Mouse (Mus musculus): ENCODE measurements at regions not wholly inside any gene's neighbourhood (a gene's known extent, or its start where the extent isn't known, plus 50 kb on each side); places are given as distances from the start of the nearest gene placed in this dataset.

- no peaks in the 10 kb centered on the region for H3K79me2 ChIP-seq (ENCODE audit: control insufficient read depth, insufficient read depth)
- no peak overlapping the region for H3ac ChIP-seq (ENCODE audit: control insufficient read depth, insufficient read length, low read depth)
- no peak for TF ChIP-seq FOSL1 (IDR thresholded peaks at IDR 0.05; ENCODE audit: insufficient read depth, low read length, poor library complexity, severe bottlenecking)
- H3K36me3 ChIP-seq (ENCODE audit: control insufficient read depth, insufficient read depth) = no peaks in the 10 kb centered on the region
- H3K27me3 ChIP-seq (ENCODE audit: control insufficient read depth, insufficient read depth, insufficient read length) = no peaks in the 10 kb centered on the region
- H3K79me3 ChIP-seq (ENCODE audit: low read depth) = no peaks in the 10 kb centered on the region
- H3K4me3 ChIP-seq (ENCODE audit: insufficient read depth, poor library complexity, severe bottlenecking) = no peak overlapping the region
Measured at GRCm38 (mm10) chr4:89469406-89469805, 158.6 kb upstream of the Cdkn2b start.

GRCm38 (mm10) chr4:89466766-89467165 lies 155.9 kb upstream of the Cdkn2b start:
- no peaks in the 10 kb centered on the region for H3K36me3 ChIP-seq (ENCODE audit: control insufficient read depth, insufficient read depth)
- TF ChIP-seq FOSL1 (IDR thresholded peaks at IDR 0.05; ENCODE audit: insufficient read depth, low read length, poor library complexity, severe bottlenecking) (no peak), CEBPB (IDR thresholded peaks at IDR 0.05; ENCODE audit: low read depth) (no peak), USF1 (IDR thresholded peaks at IDR 0.05; ENCODE audit: low read depth) (no peak), CTCF (IDR thresholded peaks at IDR 0.05; ENCODE audit: control insufficient read depth, insufficient read depth, insufficient read length) (no peak), MAX (IDR thresholded peaks at IDR 0.05) (no peak), MYOG (IDR thresholded peaks at IDR 0.05; ENCODE audit: control insufficient read depth, extremely low read depth, insufficient read length) (no peak), MYOD1 (IDR thresholded peaks at IDR 0.05; ENCODE audit: control insufficient read depth, insufficient read length, low read depth) (no peak)
- no peaks in the 10 kb centered on the region for H3K79me3 ChIP-seq (ENCODE audit: low read depth)

DNA sequence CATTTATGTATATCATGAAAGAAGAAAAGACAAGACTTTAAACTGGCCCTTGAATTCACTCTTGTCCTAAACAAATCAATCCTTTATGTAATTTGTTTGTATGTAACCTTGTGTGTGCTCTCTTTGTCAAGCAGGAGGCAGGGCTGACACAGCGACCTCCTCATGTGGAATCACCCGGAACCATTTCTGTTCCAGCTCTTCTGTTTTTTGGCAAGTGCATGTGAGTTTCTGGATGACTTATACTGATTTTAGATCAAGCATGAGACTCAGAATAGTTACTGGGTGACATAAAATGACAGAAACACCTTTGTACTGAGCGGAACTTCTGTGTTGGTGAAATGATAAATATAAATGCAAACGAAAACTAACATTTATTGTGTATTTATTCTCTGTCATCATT lies 152.3 kb upstream of the Cdkn2b start:
- no peak overlapping the region for H3ac ChIP-seq (ENCODE audit: control insufficient read depth, insufficient read length, low read depth)

More at GRCm38 (mm10) chr4:89466766-89467165, 155.9 kb upstream of the Cdkn2b start:
- no peak overlapping the region for H3K4me3 ChIP-seq (ENCODE audit: insufficient read depth, poor library complexity, severe bottlenecking)
- no peaks in the 10 kb centered on the region for H3K27me3 ChIP-seq (ENCODE audit: control insufficient read depth, insufficient read depth, insufficient read length)
- H3ac ChIP-seq (ENCODE audit: control insufficient read depth, insufficient read length, low read depth) = no peak overlapping the region
- H3K79me2 ChIP-seq (ENCODE audit: control insufficient read depth, insufficient read depth) = no peaks in the 10 kb centered on the region

GRCm38 (mm10) chr4:89460170-89460762 lies 149.4 kb upstream of the Cdkn2b start:
- Histone ChIP-seq H3K4me3 (ENCODE audit: insufficient read depth, poor library complexity, severe bottlenecking) (no peak overlapping the region), H3K36me3 (ENCODE audit: control insufficient read depth, insufficient read depth) (no peaks in the 10 kb centered on the region), H3K79me2 (ENCODE audit: control insufficient read depth, insufficient read depth) (no peaks in the 10 kb centered on the region), H3K79me3 (ENCODE audit: low read depth) (no peaks in the 10 kb centered on the region), H3K27me3 (ENCODE audit: control insufficient read depth, insufficient read depth, insufficient read length) (no peaks in the 10 kb centered on the region), H3ac (ENCODE audit: control insufficient read depth, insufficient read length, low read depth) (no peak overlapping the region)
- TF ChIP-seq FOSL1 (IDR thresholded peaks at IDR 0.05; ENCODE audit: insufficient read depth, low read length, poor library complexity, severe bottlenecking) (no peak), USF1 (IDR thresholded peaks at IDR 0.05; ENCODE audit: low read depth) (no peak), MYOG (IDR thresholded peaks at IDR 0.05; ENCODE audit: control insufficient read depth, extremely low read depth, insufficient read length) (no peak), CTCF (IDR thresholded peaks at IDR 0.05; ENCODE audit: control insufficient read depth, insufficient read depth, insufficient read length) (no peak), MYOD1 (IDR thresholded peaks at IDR 0.05; ENCODE audit: control insufficient read depth, insufficient read length, low read depth) (no peak), CEBPB (IDR thresholded peaks at IDR 0.05; ENCODE audit: low read depth) (no peak), MAX (IDR thresholded peaks at IDR 0.05) (no peak)

More for the DNA sequence above, 152.3 kb upstream of the Cdkn2b start:
- no peaks in the 10 kb centered on the region for H3K79me2 ChIP-seq (ENCODE audit: control insufficient read depth, insufficient read depth)
- no peaks in the 10 kb centered on the region for H3K36me3 ChIP-seq (ENCODE audit: control insufficient read depth, insufficient read depth)
- H3K4me3 ChIP-seq (ENCODE audit: insufficient read depth, poor library complexity, severe bottlenecking) = no peak overlapping the region
- H3K79me3 ChIP-seq (ENCODE audit: low read depth) = no peaks in the 10 kb centered on the region
- H3K27me3 ChIP-seq (ENCODE audit: control insufficient read depth, insufficient read depth, insufficient read length) = no peaks in the 10 kb centered on the region
- TF ChIP-seq FOSL1 (IDR thresholded peaks at IDR 0.05; ENCODE audit: insufficient read depth, low read length, poor library complexity, severe bottlenecking) (no peak), MAX (IDR thresholded peaks at IDR 0.05) (no peak), CEBPB (IDR thresholded peaks at IDR 0.05; ENCODE audit: low read depth) (no peak), CTCF (IDR thresholded peaks at IDR 0.05; ENCODE audit: control insufficient read depth, insufficient read depth, insufficient read length) (no peak), USF1 (IDR thresholded peaks at IDR 0.05; ENCODE audit: low read depth) (no peak), MYOD1 (IDR thresholded peaks at IDR 0.05; ENCODE audit: control insufficient read depth, insufficient read length, low read depth) (no peak), MYOG (IDR thresholded peaks at IDR 0.05; ENCODE audit: control insufficient read depth, extremely low read depth, insufficient read length) (no peak)

DNA sequence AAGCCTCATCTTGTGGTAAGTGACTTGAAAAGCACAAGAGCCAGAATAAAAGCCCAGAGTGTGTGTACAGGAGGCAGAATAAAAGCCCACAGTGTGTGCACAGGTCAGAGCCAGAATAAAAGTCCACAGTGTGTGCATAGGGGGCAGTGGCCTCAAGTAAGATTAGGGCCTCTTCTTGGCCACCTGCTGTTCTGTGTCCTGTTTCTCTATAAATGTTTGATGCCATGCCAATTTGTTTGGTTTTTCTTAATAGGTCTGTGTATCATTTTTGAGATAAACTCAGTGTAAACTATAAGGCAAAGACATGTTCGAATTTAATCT lies 148.5 kb upstream of the Cdkn2b start:
- no peak overlapping the region for H3K4me3 ChIP-seq (ENCODE audit: insufficient read depth, poor library complexity, severe bottlenecking)

More for the DNA sequence above, 148.5 kb upstream of the Cdkn2b start:
- H3K27me3 ChIP-seq (ENCODE audit: control insufficient read depth, insufficient read depth, insufficient read length) = no peaks in the 10 kb centered on the region
- no peaks in the 10 kb centered on the region for H3K79me3 ChIP-seq (ENCODE audit: low read depth)
- H3ac ChIP-seq (ENCODE audit: control insufficient read depth, insufficient read length, low read depth) = no peak overlapping the region
- no peak for TF ChIP-seq MYOG (IDR thresholded peaks at IDR 0.05; ENCODE audit: control insufficient read depth, extremely low read depth, insufficient read length)
- no peak for TF ChIP-seq USF1 (IDR thresholded peaks at IDR 0.05; ENCODE audit: low read depth)
- no peak for TF ChIP-seq FOSL1 (IDR thresholded peaks at IDR 0.05; ENCODE audit: insufficient read depth, low read length, poor library complexity, severe bottlenecking)
- TF ChIP-seq CTCF (IDR thresholded peaks at IDR 0.05; ENCODE audit: control insufficient read depth, insufficient read depth, insufficient read length) = no peak
- TF ChIP-seq CEBPB (IDR thresholded peaks at IDR 0.05; ENCODE audit: low read depth) = no peak
- TF ChIP-seq MYOD1 (IDR thresholded peaks at IDR 0.05; ENCODE audit: control insufficient read depth, insufficient read length, low read depth) = no peak
- no peak for TF ChIP-seq MAX (IDR thresholded peaks at IDR 0.05)
- H3K36me3 ChIP-seq (ENCODE audit: control insufficient read depth, insufficient read depth) = no peaks in the 10 kb centered on the region
- H3K79me2 ChIP-seq (ENCODE audit: control insufficient read depth, insufficient read depth) = no peaks in the 10 kb centered on the region

Measured in C2C12 (cell line).